Mouse (Mus musculus): ENCODE results near the gene Osmr. TPM values are rescaled to one million over a fixed set of nuclear protein-coding genes. Genes with fewer than 3 reads are reported as not detected.
"Not testable (repeated sequence)": the region's sequence is repeated elsewhere in the genome, so short reads cannot be mapped to it uniquely, and the experiment has no call there.

Gene Osmr
- polyA plus RNA-seq, 1 experiment from 2014 or later = 1.8 TPM

DNA sequence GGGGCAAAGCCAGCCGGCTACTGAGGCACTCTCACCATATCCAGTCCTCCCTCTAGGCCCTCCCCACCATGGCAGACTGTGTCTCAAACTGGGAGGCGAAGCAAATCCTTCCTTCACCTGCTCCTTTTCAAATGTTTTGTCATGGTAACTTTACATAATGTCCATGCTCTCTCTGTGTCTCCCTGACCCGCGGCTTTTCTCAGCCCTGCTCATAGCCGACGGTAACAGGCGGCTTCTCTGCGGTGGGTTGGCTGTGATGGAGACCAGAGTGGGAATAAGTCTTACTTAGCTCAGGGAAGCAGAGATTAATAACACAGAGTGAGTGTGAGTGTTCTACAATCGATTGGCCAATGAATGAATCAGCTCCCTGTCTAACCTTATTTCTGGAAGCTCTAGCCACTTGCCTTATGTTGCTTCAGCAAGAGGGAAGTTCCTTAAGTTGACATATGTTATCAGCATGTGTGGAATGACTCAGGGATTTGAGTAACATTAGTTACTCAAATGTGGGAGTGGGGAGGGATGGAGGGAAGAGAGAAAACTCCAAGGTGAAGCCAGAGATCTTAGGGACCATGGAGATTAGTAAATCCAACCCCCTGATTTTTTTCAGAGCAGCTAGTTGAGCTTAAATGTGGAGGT is 17.4 kb downstream of the Osmr start:
- WGBS = 38% methylated on average over 9 of the region's 9 CpGs
- Histone ChIP-seq H3K36me3 (ENCODE audit: control insufficient read depth, insufficient read depth, low read length) (no peaks in the 10 kb centered on the region), H3K27ac (replicated peaks; ENCODE audit: low read depth, low read length) (no peak overlapping the region), H3K4me2 (ENCODE audit: low read length) (no peak overlapping the region), H3K4me1 (ENCODE audit: control insufficient read depth, insufficient read depth, low read length) (no peaks in the 10 kb centered on the region), H3K9me3 (ENCODE audit: control insufficient read depth, low read length) (no peaks in the 10 kb centered on the region), H3K9ac (replicated peaks; ENCODE audit: low read length) (no peak overlapping the region), H3K4me3 (replicated peaks; ENCODE audit: low read depth, low read length) (no peak overlapping the region), H3K27me3 (ENCODE audit: control insufficient read depth, insufficient read depth, low read length) (no peaks in the 10 kb centered on the region)
- peak; percentile 5 for DNase-seq
- ATAC-seq (ENCODE audit: low FRiP score, low TSS enrichment) = peak; percentile 53; the same call in 1 of the 2 replicates

- Histone ChIP-seq H3K27ac (replicated peaks; ENCODE audit: low read depth, low read length) (no peak overlapping the region), H3K4me3 (replicated peaks; ENCODE audit: low read depth, low read length) (no peak overlapping the region), H3K4me2 (ENCODE audit: low read length) (no peak overlapping the region), H3K27me3 (ENCODE audit: control insufficient read depth, insufficient read depth, low read length) (no peaks in the 10 kb centered on the region), H3K4me1 (ENCODE audit: control insufficient read depth, insufficient read depth, low read length) (no peaks in the 10 kb centered on the region), H3K9me3 (ENCODE audit: control insufficient read depth, low read length) (no peaks in the 10 kb centered on the region), H3K36me3 (ENCODE audit: control insufficient read depth, insufficient read depth, low read length) (no peaks in the 10 kb centered on the region), H3K9ac (replicated peaks; ENCODE audit: low read length) (no peak overlapping the region)
- DNase-seq = no peak
- WGBS = 63% methylated on average over 1 of the region's 1 CpGs
- no peak for ATAC-seq (ENCODE audit: low FRiP score, low TSS enrichment)
Observed at GRCm38 (mm10) chr15:6849851-6850250, 24.9 kb downstream of the Osmr start.

DNA sequence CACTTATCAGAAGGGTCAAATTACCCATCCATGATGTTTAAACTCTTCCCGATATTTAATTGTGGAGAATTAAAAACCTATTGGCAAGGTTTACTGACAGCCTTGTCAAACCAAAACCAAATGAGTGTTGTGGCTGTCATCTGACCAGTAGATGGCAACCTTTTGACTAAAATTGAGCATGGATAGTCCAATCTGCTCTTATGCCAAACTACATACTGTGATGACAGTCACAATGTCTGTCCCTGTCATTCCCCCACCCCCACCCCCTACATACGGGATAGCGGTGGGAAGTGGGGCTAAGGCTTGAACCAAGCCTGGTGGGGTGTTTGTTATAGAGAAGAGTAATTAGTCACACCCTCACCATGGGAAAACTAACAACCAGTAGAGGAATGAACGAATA is 34.6 kb downstream of the Osmr start:
- Histone ChIP-seq H3K27ac (replicated peaks; ENCODE audit: low read depth, low read length) (no peak overlapping the region), H3K36me3 (ENCODE audit: control insufficient read depth, insufficient read depth, low read length) (no peaks in the 10 kb centered on the region), H3K4me2 (ENCODE audit: low read length) (no peak overlapping the region), H3K9me3 (ENCODE audit: control insufficient read depth, low read length) (no peaks in the 10 kb centered on the region), H3K27me3 (ENCODE audit: control insufficient read depth, insufficient read depth, low read length) (no peaks in the 10 kb centered on the region), H3K4me3 (replicated peaks; ENCODE audit: low read depth, low read length) (no peak overlapping the region), H3K9ac (replicated peaks; ENCODE audit: low read length) (no peak overlapping the region), H3K4me1 (ENCODE audit: control insufficient read depth, insufficient read depth, low read length) (no peaks in the 10 kb centered on the region)
- ATAC-seq (ENCODE audit: low FRiP score, low TSS enrichment) (no peak; the same call in 1 of the 2 replicates), DNase-seq (peak; percentile 73)
- WGBS = 54% methylated on average over 4 of the region's 4 CpGs

GRCm38 (mm10) chr15:6815807-6816206 is 59.0 kb downstream of the Osmr start:
- H3K4me3 ChIP-seq (replicated peaks; ENCODE audit: low read depth, low read length) = no peak overlapping the region
- no peak overlapping the region for H3K9ac ChIP-seq (replicated peaks; ENCODE audit: low read length)
- no peak overlapping the region for H3K27ac ChIP-seq (replicated peaks; ENCODE audit: low read depth, low read length)
- H3K27me3 ChIP-seq (ENCODE audit: control insufficient read depth, insufficient read depth, low read length) = no peaks in the 10 kb centered on the region
- no peaks in the 10 kb centered on the region for H3K36me3 ChIP-seq (ENCODE audit: control insufficient read depth, insufficient read depth, low read length)
- no peak overlapping the region for H3K4me2 ChIP-seq (ENCODE audit: low read length)
- ATAC-seq (ENCODE audit: low FRiP score, low TSS enrichment) = no peak
- DNase-seq = no peak
- no peaks in the 10 kb centered on the region for H3K4me1 ChIP-seq (ENCODE audit: control insufficient read depth, insufficient read depth, low read length)
- WGBS = 91% methylated on average over 4 of the region's 4 CpGs
- no peaks in the 10 kb centered on the region for H3K9me3 ChIP-seq (ENCODE audit: control insufficient read depth, low read length)

- not testable (repeated sequence) for DNase-seq
Observed at GRCm38 (mm10) chr15:6801212-6801611, 73.6 kb downstream of the Osmr start.

GRCm38 (mm10) chr15:6792846-6793245 is 81.9 kb downstream of the Osmr start:
- Histone ChIP-seq H3K9ac (replicated peaks; ENCODE audit: low read length) (no peak overlapping the region), H3K36me3 (ENCODE audit: control insufficient read depth, insufficient read depth, low read length) (peaks cover 95% of the 10 kb centered on the region), H3K9me3 (ENCODE audit: control insufficient read depth, low read length) (no peaks in the 10 kb centered on the region), H3K27ac (replicated peaks; ENCODE audit: low read depth, low read length) (no peak overlapping the region), H3K4me2 (ENCODE audit: low read length) (no peak overlapping the region), H3K4me3 (replicated peaks; ENCODE audit: low read depth, low read length) (no peak overlapping the region), H3K4me1 (ENCODE audit: control insufficient read depth, insufficient read depth, low read length) (no peaks in the 10 kb centered on the region), H3K27me3 (ENCODE audit: control insufficient read depth, insufficient read depth, low read length) (no peaks in the 10 kb centered on the region)
- ATAC-seq (ENCODE audit: low FRiP score, low TSS enrichment) = no peak
- peak; percentile 25 for DNase-seq
- 89% methylated on average over 7 of the region's 7 CpGs for WGBS

More at GRCm38 (mm10) chr15:6801212-6801611, 73.6 kb downstream of the Osmr start:
- H3K4me3 ChIP-seq (replicated peaks; ENCODE audit: low read depth, low read length); H3K27ac ChIP-seq (replicated peaks; ENCODE audit: low read depth, low read length); H3K4me1 ChIP-seq (ENCODE audit: control insufficient read depth, insufficient read depth, low read length); H3K4me2 ChIP-seq (ENCODE audit: low read length); H3K9ac ChIP-seq (replicated peaks; ENCODE audit: low read length); H3K9me3 ChIP-seq (ENCODE audit: control insufficient read depth, low read length); ATAC-seq (ENCODE audit: low FRiP score, low TSS enrichment); H3K27me3 ChIP-seq (ENCODE audit: control insufficient read depth, insufficient read depth, low read length): not testable (repeated sequence)
- peaks cover 31% of the 10 kb centered on the region for H3K36me3 ChIP-seq (ENCODE audit: control insufficient read depth, insufficient read depth, low read length)
- over 99% methylated on average over 8 of the region's 8 CpGs for WGBS

DNA sequence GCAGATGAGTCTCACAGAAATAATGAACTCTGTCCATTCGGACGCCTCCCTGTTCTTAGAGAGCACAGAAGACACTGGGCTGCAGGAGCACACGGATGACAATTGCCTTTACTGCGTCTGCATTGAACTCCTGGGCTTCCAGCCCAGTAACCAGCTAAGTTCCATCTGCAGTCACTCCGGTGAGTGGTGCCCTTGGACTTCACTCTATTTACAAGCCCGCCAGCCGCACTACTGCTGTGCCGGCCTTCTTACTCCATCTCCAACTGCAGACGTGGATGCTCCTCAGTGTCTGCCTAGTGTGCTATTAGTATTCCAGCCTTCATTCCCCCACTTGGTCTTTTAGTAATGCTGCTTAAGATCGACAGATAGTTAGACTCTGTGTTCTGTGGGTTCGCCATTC is 83.1 kb downstream of the Osmr start:
- DNase-seq (no peak), ATAC-seq (ENCODE audit: low FRiP score, low TSS enrichment) (no peak)
- peaks cover 95% of the 10 kb centered on the region for H3K36me3 ChIP-seq (ENCODE audit: control insufficient read depth, insufficient read depth, low read length)
- H3K9ac ChIP-seq (replicated peaks; ENCODE audit: low read length) = no peak overlapping the region
- no peaks in the 10 kb centered on the region for H3K9me3 ChIP-seq (ENCODE audit: control insufficient read depth, low read length)
- H3K27me3 ChIP-seq (ENCODE audit: control insufficient read depth, insufficient read depth, low read length) = no peaks in the 10 kb centered on the region
- no peaks in the 10 kb centered on the region for H3K4me1 ChIP-seq (ENCODE audit: control insufficient read depth, insufficient read depth, low read length)
- H3K4me3 ChIP-seq (replicated peaks; ENCODE audit: low read depth, low read length) = no peak overlapping the region
- H3K27ac ChIP-seq (replicated peaks; ENCODE audit: low read depth, low read length) = no peak overlapping the region
- 93% methylated on average over 11 of the region's 11 CpGs for WGBS
- no peak overlapping the region for H3K4me2 ChIP-seq (ENCODE audit: low read length)

DNA sequence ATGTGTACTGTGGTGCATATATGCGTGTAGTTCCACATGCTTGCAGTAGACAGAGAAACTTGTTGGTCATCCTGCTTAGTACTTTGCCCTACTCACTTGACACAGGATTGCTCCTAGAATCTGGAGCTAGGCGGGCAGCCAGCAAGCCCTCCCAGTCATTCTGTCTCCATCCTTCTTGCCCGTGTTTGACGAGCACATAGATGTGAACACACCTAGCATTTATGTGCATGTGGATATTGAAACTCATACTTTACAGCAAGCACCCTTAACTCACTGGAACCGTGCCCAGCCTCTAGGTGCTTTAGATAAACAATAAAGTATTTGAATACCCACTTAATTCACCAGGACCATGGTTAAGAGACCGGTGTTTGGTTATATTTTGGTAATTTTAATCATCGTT is 84.8 kb downstream of the Osmr start:
- Histone ChIP-seq H3K4me1 (ENCODE audit: control insufficient read depth, insufficient read depth, low read length) (no peaks in the 10 kb centered on the region), H3K4me2 (ENCODE audit: low read length) (no peak overlapping the region), H3K27ac (replicated peaks; ENCODE audit: low read depth, low read length) (no peak overlapping the region), H3K9ac (replicated peaks; ENCODE audit: low read length) (no peak overlapping the region), H3K4me3 (replicated peaks; ENCODE audit: low read depth, low read length) (no peak overlapping the region), H3K9me3 (ENCODE audit: control insufficient read depth, low read length) (no peaks in the 10 kb centered on the region), H3K27me3 (ENCODE audit: control insufficient read depth, insufficient read depth, low read length) (no peaks in the 10 kb centered on the region), H3K36me3 (ENCODE audit: control insufficient read depth, insufficient read depth, low read length) (peaks cover 92% of the 10 kb centered on the region)
- no peak for ATAC-seq (ENCODE audit: low FRiP score, low TSS enrichment)
- WGBS = 93% methylated on average over 7 of the region's 7 CpGs
- DNase-seq = no peak

DNA sequence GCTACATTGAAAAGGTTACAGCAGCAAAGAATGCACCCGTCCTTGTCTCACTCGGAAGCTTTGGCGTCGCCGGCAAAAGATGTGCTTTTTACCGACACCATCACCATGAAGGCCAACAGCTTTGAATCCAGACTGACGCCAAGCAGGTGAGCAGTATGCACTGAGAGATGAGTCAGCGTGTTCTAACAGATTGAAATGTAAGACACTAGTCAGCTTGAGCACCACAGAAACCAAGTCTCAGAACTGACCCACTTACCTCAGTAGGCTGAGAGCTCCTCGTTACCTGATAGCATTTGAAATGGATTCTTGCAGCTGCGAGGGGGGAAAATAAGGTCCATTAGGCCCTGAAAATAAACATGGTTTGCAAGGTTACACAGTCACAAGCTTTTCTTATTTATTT is 87.5 kb downstream of the Osmr start:
- DNase-seq (no peak), ATAC-seq (ENCODE audit: low FRiP score, low TSS enrichment) (no peak)
- H3K4me2 ChIP-seq (ENCODE audit: low read length) = no peak overlapping the region
- WGBS = 95% methylated on average over 10 of the region's 10 CpGs
- no peaks in the 10 kb centered on the region for H3K4me1 ChIP-seq (ENCODE audit: control insufficient read depth, insufficient read depth, low read length)
- H3K36me3 ChIP-seq (ENCODE audit: control insufficient read depth, insufficient read depth, low read length) = peaks cover 89% of the 10 kb centered on the region
- no peaks in the 10 kb centered on the region for H3K9me3 ChIP-seq (ENCODE audit: control insufficient read depth, low read length)
- H3K27ac ChIP-seq (replicated peaks; ENCODE audit: low read depth, low read length) = no peak overlapping the region
- no peak overlapping the region for H3K4me3 ChIP-seq (replicated peaks; ENCODE audit: low read depth, low read length)
- H3K27me3 ChIP-seq (ENCODE audit: control insufficient read depth, insufficient read depth, low read length) = no peaks in the 10 kb centered on the region
- H3K9ac ChIP-seq (replicated peaks; ENCODE audit: low read length) = no peak overlapping the region
